Mouse (Mus musculus) induced T-regulatory cell, adult 2 months (primary cell): Measurements from ENCODE around the gene Phgdh.

ENCODE experiments used
- DNase-seq: peaks from one replicate; pipeline ENCODE4 v3.0.0-alpha.2; 2012; ENCODE audit warnings: low read depth

The Phgdh gene

GRCm38 (mm10) chr3:98291044-98291443 is 48.7 kb downstream of the Phgdh start:
- no peak for DNase-seq

GRCm38 (mm10) chr3:98283205-98283604 is 56.6 kb downstream of the Phgdh start:
- DNase-seq: no peak

GRCm38 (mm10) chr3:98282422-98282821 is 57.4 kb downstream of the Phgdh start:
- DNase-seq: no peak

- DNase-seq: peak; percentile 63
Observed at GRCm38 (mm10) chr3:98280933-98281678, 58.7 kb downstream of the Phgdh start.

GRCm38 (mm10) chr3:98280204-98280932 is 59.4 kb downstream of the Phgdh start, which contains the start of gene Hmgcs2:
TSS of gene Hmgcs2 (plus strand) at chr3:98280435.
- DNase-seq: no peak

GRCm38 (mm10) chr3:98279682-98280081 is 60.1 kb downstream of the Phgdh start:
- DNase-seq: no peak

- no peak for DNase-seq
Observed at GRCm38 (mm10) chr3:98273623-98274398, 66.0 kb downstream of the Phgdh start.

- DNase-seq: no peak
Observed at GRCm38 (mm10) chr3:98267249-98267651, 72.5 kb downstream of the Phgdh start.
